Mouse (Mus musculus) limb, embryonic 13.5 days (tissue): ENCODE results near the gene Bahcc1. TPM values are rescaled to one million over a fixed set of nuclear protein-coding genes. Genes with fewer than 3 reads are reported as not detected.
A peak's percentile ranks its signal among the peaks of the same experiment; 100 is the strongest.

Source experiments
- ATAC-seq: fragments of 200-750 bp; cut with Nextera tagmentation; 2 replicates; pipeline ENCODE4 v1.8.0; 2017; ENCODE audit warnings: low read depth, moderate number of reproducible peaks, moderate TSS enrichment; ENCODE audit not compliant: low FRiP score
- H3K27ac ChIP-seq: fragments of 300-500 bp; sonication (generic); 2 replicates; pipeline ENCODE4 v1.5.1; 2015; ENCODE audit warnings: inconsistent platforms, mild to moderate bottlenecking, moderate library complexity
- H3K27me3 ChIP-seq: fragments of 300-500 bp; sonication (generic); 2 replicates; pipeline ENCODE4 v1.6.1; 2015; ENCODE audit warnings: mild to moderate bottlenecking, inconsistent platforms
- H3K36me3 ChIP-seq: fragments of 300-500 bp; sonication (generic); 2 replicates; pipeline ENCODE4 v1.6.1; 2015; ENCODE audit warnings: inconsistent platforms, mild to moderate bottlenecking, moderate library complexity
- H3K4me1 ChIP-seq: fragments of 300-500 bp; sonication (generic); 2 replicates; pipeline ENCODE4 v1.6.1; 2015; ENCODE audit warnings: inconsistent platforms
- H3K4me2 ChIP-seq: fragments of 300-500 bp; sonication (generic); replicated peaks from 2 replicates; pipeline ENCODE4 v1.6.1; 2015; ENCODE audit warnings: inconsistent platforms, mild to moderate bottlenecking, moderate library complexity
- H3K4me3 ChIP-seq: fragments of 300-500 bp; sonication (generic); 2 replicates; pipeline ENCODE4 v1.5.1; 2015; ENCODE audit warnings: moderate library complexity, mild to moderate bottlenecking, inconsistent platforms
- H3K9ac ChIP-seq: fragments of 300-500 bp; sonication (generic); 2 replicates; pipeline ENCODE4 v1.6.1; 2015; ENCODE audit warnings: mild to moderate bottlenecking, inconsistent platforms
- H3K9me3 ChIP-seq: fragments of 300-500 bp; sonication (generic); 2 replicates; pipeline ENCODE4 v1.6.1; 2016; ENCODE audit warnings: inconsistent platforms
- WGBS: fragments of 180-500 bp; shearing (Covaris S2); methylation state at CpG from one replicate; pipeline ENCODE4 v1.1.7; 2015; 5-methylcytosine and 5-hydroxymethylcytosine counted together
- polyA plus RNA-seq: library from polyadenylated mRNA; unstranded; fragments of >200 nt; fragmentation: Nextera tagmentation; extraction: Ambion mirVana; gene quantifications from 2 replicates; pipeline ENCODE4 v1.2.1, GENCODE M21; 2015

Bahcc1 gene
- polyA plus RNA-seq, 1 experiment from 2014 or later, result 12.7 TPM

DNA sequence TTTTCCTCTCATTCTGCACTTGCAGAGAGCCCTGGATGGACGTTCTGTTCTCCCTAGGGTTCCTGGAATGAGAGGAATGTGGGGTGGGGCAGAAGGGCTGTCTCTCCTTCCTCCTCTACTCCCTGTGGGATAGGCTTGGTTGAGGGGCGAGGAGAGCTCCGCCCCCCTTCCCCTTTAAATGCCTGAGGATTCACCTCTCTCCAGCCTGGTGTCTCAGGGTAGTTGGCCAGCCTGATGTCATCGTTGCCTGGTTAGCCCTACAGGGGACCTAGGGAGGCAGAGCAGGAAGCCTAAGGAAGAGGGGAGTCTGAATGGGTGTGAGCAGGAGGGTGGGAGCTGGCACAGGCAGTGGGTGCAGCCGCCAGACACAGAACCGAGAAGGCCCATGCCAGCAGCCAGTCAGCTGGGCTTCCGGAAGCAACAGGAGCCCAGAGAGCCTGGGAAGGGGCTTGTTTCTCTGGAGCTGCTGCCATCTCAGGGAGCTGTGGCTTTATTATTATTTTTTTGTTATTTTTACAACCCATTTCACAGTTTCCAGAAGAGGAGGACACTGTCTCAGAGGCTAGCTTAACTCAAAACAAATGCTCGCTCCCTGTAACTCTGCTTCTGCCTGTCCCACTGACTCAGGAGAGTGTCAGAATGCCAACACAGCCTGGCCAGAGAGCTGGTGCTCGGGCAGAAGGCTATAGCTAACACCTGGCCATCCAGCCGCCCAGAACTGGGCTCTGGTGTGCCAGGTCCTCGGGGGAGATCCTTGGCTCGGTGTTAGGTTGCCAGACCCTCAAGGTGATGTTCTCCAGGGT lies 20.3 kb downstream of the Bahcc1 start:
- 0 out of 2 replicates have a peak, but pooled peaks cover 2% of the 10 kb centered on the region for H3K27me3 ChIP-seq
- no peak for ATAC-seq
- H3K4me2 ChIP-seq, result peak overlapping the region; percentile 27
- no peaks in the 10 kb centered on the region; the same call in none of the 2 replicates for H3K36me3 ChIP-seq
- WGBS, result 47% methylated on average over 12 of the region's 12 CpGs
- H3K27ac ChIP-seq, result peak overlapping the region; percentile 58; the same call in 1 of the 2 replicates
- H3K9ac ChIP-seq, result peak overlapping the region; percentile 25; the same call in 1 of the 2 replicates
- H3K4me3 ChIP-seq, result 0 out of 2 replicates have a peak overlapping the region, but pooled peaks have one; percentile 1
- H3K9me3 ChIP-seq, result no peaks in the 10 kb centered on the region
- H3K4me1 ChIP-seq, result peaks cover 91% of the 10 kb centered on the region

DNA sequence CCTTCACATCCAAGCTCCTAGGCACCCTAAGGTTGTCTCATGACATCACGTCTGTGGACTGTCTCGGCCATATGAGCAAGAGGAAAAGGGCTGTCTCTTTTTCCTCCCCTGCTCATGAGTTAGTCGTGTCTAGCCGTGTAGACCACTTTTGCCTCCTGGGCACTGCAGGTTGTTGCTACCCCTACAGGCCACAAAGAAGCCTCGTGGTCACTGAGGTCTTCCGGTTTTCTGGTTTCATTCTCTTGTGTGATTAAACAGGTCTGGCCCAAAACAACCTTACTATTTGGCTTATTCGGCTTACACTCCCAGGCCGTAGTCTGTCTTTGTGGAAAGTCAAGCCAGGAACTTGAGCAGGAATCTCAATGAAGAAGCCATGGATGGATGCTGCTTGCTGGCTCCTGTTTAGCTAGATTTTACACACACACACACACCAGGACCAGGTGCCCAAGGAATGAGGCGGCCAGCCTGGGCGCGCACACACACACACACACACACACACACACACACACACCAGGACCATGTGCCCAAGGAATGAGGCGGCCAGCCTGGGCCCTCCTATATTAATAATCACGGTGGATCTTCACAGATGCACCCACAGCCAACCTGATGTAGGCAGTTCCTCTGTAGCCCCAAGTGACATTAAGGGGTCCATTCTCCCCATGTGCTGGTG lies 21.0 kb downstream of the Bahcc1 start:
- peaks cover 93% of the 10 kb centered on the region for H3K4me1 ChIP-seq
- no peak overlapping the region for H3K4me2 ChIP-seq
- H3K9ac ChIP-seq, result 0 out of 2 replicates have a peak overlapping the region, but pooled peaks have one; percentile 25
- no peak overlapping the region for H3K27ac ChIP-seq
- ATAC-seq, result no peak
- H3K9me3 ChIP-seq, result no peaks in the 10 kb centered on the region
- 0 out of 2 replicates have a peak, but pooled peaks cover 2% of the 10 kb centered on the region for H3K27me3 ChIP-seq
- WGBS, result 79% methylated on average over 13 of the region's 13 CpGs
- H3K4me3 ChIP-seq, result no peak overlapping the region
- no peaks in the 10 kb centered on the region; the same call in none of the 2 replicates for H3K36me3 ChIP-seq

DNA sequence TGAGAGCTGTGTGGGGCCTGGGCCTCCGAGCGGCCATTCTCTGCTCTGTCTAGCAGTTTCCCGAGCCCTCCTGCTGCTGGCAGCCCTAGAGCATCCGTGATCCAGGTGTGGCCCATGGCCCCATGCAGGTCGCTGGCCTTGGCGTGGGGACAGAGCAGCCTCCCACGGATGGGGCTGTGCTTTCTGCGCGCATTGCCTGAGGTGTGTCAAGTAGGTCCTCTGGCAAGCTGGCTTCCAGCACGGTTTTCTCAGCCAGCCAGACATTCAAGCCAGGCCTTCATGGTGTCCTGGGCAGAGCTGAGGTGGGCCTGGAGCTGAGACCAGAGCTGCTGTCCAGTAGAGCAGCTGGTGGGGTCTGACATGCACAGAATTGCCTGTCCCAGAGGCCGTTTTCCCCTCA lies 21.7 kb downstream of the Bahcc1 start:
- Histone ChIP-seq H3K4me1 (peaks cover 96% of the 10 kb centered on the region), H3K4me2 (no peak overlapping the region), H3K27me3 (0 out of 2 replicates have a peak, but pooled peaks cover 2% of the 10 kb centered on the region), H3K36me3 (no peaks in the 10 kb centered on the region; the same call in none of the 2 replicates), H3K9me3 (no peaks in the 10 kb centered on the region), H3K4me3 (no peak overlapping the region), H3K27ac (peak overlapping the region; percentile 22; the same call in 1 of the 2 replicates), H3K9ac (no peak overlapping the region)
- WGBS, result 60% methylated on average over 11 of the region's 11 CpGs
- ATAC-seq, result no peak

DNA sequence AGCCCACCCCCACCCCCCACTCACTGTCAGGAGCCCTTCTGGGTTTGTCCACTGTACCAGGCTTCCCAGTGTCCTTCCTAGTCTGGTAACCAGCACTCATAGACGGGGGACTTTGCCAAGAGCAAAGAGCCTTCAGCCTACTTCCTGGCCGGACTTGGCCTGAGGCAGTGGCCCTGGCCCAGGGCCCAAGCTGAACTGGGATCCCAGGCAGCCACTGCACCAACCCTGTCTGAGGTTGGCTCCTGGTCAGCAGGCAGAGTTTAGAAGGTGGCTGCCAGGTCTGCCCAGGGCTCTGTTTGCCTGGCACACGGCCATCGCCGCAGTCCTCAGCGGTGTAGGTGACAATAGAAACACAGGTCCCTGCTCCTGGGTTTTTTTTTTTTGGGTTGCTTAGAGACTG lies 22.3 kb downstream of the Bahcc1 start:
- Histone ChIP-seq H3K9me3 (no peaks in the 10 kb centered on the region), H3K4me3 (no peak overlapping the region), H3K27ac (peak overlapping the region; percentile 22; the same call in 1 of the 2 replicates), H3K9ac (no peak overlapping the region), H3K4me2 (no peak overlapping the region), H3K4me1 (peaks cover 100% of the 10 kb centered on the region), H3K27me3 (0 out of 2 replicates have a peak, but pooled peaks cover 4% of the 10 kb centered on the region), H3K36me3 (no peaks in the 10 kb centered on the region; the same call in none of the 2 replicates)
- no peak for ATAC-seq
- WGBS, result 59% methylated on average over 6 of the region's 6 CpGs

DNA sequence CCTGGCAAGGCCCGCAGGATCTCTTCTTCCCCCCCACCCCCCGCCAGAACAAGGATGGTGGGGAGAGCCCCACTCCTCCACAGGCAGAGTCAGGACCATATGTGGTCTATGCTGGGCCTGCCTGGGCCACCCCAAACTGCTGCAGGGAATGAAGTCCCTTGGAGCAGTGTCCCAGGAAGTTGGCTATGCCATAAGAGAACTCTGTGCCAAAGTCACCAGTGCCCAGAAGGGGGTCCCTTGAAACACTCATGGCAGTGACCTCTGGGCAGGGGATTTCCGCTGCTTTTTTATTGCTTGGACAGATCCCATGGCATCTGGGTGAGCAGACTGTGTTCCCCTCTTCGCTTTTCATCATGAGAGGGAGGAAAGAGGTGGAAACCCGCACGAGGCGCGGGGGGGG lies 22.8 kb downstream of the Bahcc1 start:
- H3K4me1 ChIP-seq, result peaks cover 100% of the 10 kb centered on the region
- no peaks in the 10 kb centered on the region; the same call in none of the 2 replicates for H3K36me3 ChIP-seq
- H3K4me3 ChIP-seq, result no peak overlapping the region
- no peak for ATAC-seq
- no peaks in the 10 kb centered on the region for H3K9me3 ChIP-seq
- H3K9ac ChIP-seq, result 0 out of 2 replicates have a peak overlapping the region, but pooled peaks have one; percentile 31
- WGBS, result 56% methylated on average over 8 of the region's 8 CpGs
- H3K27ac ChIP-seq, result no peak overlapping the region
- peaks cover 8% of the 10 kb centered on the region; the same call in 1 of the 2 replicates for H3K27me3 ChIP-seq
- H3K4me2 ChIP-seq, result no peak overlapping the region

DNA sequence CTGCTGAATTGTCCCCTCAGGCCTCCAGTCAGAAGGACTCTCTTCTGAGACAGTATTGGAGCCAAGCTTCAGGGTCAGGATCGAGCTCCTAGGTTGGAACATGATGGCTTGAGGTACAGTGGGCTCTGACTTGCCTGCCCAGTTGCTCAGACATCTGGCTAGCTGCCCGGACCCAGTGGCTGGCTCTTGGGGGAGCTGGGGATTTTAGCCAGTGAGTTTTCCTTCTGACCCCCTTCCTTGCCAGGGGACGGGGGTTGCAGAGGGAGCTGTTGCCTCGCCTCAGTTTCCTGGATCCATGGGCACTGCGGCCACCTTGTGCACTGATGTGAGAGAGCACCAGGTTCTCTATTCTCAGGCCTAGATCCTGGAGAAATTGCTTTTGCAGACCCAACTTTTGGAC lies 23.4 kb downstream of the Bahcc1 start:
- no peaks in the 10 kb centered on the region for H3K9me3 ChIP-seq
- peaks cover 100% of the 10 kb centered on the region for H3K4me1 ChIP-seq
- no peak overlapping the region for H3K27ac ChIP-seq
- H3K4me2 ChIP-seq, result no peak overlapping the region
- 58% methylated on average over 5 of the region's 5 CpGs for WGBS
- peak overlapping the region; percentile 31; the same call in 1 of the 2 replicates for H3K9ac ChIP-seq
- H3K4me3 ChIP-seq, result no peak overlapping the region
- peaks cover 9% of the 10 kb centered on the region; the same call in 1 of the 2 replicates for H3K27me3 ChIP-seq
- no peak for ATAC-seq
- H3K36me3 ChIP-seq, result no peaks in the 10 kb centered on the region; the same call in none of the 2 replicates

DNA sequence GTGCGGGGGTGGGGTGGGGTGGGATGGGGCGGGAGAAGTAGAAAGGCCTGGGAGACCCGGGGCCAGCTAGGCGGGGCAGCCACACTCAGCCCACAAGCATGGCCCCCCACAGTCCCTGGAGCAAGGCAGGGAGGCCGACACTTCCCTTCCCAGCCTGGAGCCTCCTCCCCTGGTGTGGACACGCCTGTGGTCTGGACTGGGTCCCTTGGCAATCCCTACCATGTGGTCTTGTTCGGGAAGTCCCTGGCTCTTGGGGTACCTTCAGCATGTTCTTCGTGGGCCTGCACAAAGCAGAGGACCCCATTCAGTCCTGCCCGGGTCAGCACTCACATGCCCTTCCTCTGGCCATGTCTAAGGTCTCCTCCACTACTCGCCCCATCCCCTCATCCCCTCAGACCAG lies 23.8 kb downstream of the Bahcc1 start:
- peaks cover 100% of the 10 kb centered on the region for H3K4me1 ChIP-seq
- no peak overlapping the region for H3K9ac ChIP-seq
- no peaks in the 10 kb centered on the region; the same call in none of the 2 replicates for H3K36me3 ChIP-seq
- no peak for ATAC-seq
- H3K27ac ChIP-seq, result no peak overlapping the region
- H3K4me3 ChIP-seq, result no peak overlapping the region
- no peaks in the 10 kb centered on the region for H3K9me3 ChIP-seq
- WGBS, result 60% methylated on average over 10 of the region's 10 CpGs
- no peak overlapping the region for H3K4me2 ChIP-seq
- H3K27me3 ChIP-seq, result peaks cover 9% of the 10 kb centered on the region; the same call in 1 of the 2 replicates

DNA sequence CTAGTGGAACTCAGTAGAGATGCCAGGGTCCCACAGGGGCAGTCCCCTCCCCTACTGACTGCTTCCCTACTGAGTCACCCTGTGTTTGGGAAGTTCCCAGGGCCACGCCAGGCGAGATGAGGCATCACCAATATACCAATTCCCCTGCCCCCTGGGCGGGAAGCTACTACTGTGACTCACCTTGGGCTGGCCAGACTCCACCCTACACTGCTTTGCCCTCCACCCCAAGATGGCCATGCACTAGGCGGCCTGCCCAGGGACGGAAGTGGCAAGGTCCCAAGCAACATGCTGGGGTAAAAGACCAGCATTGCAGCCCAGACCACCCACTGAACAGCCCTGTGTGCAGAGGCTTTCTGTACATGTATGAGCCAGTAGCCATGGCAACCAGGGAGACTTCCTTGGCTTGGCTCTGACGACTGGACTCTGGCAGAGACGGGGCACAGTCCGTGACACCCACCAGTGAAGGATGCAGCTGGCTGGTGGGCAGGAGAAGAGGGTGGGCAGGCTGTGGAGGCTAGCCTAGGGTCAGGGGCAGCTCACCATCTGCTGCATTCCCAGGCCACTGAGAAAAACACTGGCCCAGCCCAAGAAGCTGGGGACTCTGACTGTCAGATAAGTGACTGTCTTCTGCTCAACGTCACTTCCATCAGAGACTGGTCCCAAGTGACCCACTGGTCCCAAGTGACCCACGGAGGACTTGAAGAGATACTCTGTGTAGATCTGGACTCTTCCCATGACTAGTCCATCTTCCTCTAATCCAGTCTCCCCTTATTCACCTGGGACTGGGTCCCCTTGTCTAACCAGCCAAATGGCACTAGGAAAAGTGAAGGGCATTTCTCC lies 24.5 kb downstream of the Bahcc1 start:
- Histone ChIP-seq H3K9ac (no peak overlapping the region), H3K4me2 (no peak overlapping the region)
- 69% methylated on average over 10 of the region's 10 CpGs for WGBS

DNA sequence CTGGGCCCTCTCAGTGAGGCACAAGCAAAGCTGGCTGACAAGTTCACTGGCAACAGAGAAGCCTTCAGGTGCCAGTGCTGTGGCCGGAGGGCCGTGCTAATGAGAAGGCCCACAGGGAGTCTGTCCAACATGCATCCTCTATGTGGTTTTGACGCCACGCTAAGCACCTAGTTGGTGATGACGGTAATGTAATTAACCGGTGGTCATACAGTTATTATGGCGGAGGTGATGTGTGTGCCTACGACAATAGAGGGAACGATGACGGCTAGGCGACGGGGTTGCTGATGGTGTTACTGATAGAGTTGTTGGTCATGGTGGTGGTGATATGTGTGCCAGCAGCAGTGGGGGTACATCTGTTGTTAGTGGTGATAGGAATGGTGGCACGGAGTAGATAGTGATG lies 25.2 kb downstream of the Bahcc1 start:
- H3K27me3 ChIP-seq, result peaks cover 9% of the 10 kb centered on the region; the same call in 1 of the 2 replicates
- no peaks in the 10 kb centered on the region; the same call in 1 of the 2 replicates for H3K36me3 ChIP-seq
- no peak for ATAC-seq
- no peak overlapping the region for H3K4me2 ChIP-seq
- H3K4me3 ChIP-seq, result no peak overlapping the region
- H3K9ac ChIP-seq, result no peak overlapping the region
- peaks cover 100% of the 10 kb centered on the region for H3K4me1 ChIP-seq
- no peak overlapping the region for H3K27ac ChIP-seq
- no peaks in the 10 kb centered on the region for H3K9me3 ChIP-seq
- 96% methylated on average over 13 of the region's 13 CpGs for WGBS

More for the DNA sequence above, 24.5 kb downstream of the Bahcc1 start:
- peaks cover 9% of the 10 kb centered on the region; the same call in 1 of the 2 replicates for H3K27me3 ChIP-seq
- no peak overlapping the region for H3K4me3 ChIP-seq
- H3K4me1 ChIP-seq, result peaks cover 100% of the 10 kb centered on the region
- H3K9me3 ChIP-seq, result no peaks in the 10 kb centered on the region
- no peak for ATAC-seq
- H3K36me3 ChIP-seq, result no peaks in the 10 kb centered on the region; the same call in 1 of the 2 replicates
- H3K27ac ChIP-seq, result no peak overlapping the region

DNA sequence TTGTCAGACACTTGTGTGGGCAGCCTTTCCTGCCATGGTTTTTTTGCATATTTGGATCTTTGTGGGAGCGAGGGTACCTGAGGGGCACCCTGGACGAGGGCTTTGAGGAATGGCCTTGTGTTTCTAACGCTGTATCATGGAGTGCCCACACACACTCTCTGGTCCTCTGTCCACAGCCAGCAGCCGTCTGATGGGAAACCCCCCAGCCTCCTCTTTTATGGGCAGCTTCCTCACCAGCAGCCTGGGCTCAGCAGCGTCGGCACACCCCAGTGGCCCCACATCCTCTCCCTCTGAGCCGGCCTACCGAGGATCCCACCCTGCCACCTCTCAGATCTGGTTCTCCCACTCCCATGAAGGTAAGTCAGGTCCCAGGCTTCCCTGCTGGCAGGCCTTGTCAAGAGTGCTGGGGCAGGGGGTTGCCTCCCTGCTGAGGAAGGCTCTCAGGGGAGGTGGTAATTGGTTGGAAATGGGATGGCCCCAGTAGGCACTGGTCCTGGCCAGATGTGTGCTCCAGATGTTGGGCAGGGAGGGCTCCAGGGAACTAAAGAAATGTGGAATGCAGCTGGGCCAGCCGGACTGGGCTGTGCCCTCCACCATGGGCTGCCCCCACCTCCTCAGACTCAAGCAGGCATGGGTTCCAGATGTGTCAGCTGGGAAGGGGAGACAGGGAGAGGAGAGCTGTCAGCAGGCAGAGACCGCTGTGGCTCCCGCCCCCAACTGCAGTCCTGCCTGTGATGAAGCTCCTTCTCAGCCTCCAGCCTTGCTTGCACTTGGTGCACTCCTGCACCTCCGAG lies 26.3 kb downstream of the Bahcc1 start:
- peak; percentile 20; the same call in 1 of the 2 replicates for ATAC-seq
- H3K4me2 ChIP-seq, result peak overlapping the region; percentile 34
- WGBS, result 18% methylated on average over 12 of the region's 12 CpGs
- H3K27ac ChIP-seq, result peak overlapping the region; percentile 48; the same call in 1 of the 2 replicates
- H3K9me3 ChIP-seq, result no peaks in the 10 kb centered on the region
- peaks cover 100% of the 10 kb centered on the region for H3K4me1 ChIP-seq
- H3K9ac ChIP-seq, result 0 out of 2 replicates have a peak overlapping the region, but pooled peaks have one; percentile 8
- H3K4me3 ChIP-seq, result no peak overlapping the region
- H3K36me3 ChIP-seq, result no peaks in the 10 kb centered on the region; the same call in 1 of the 2 replicates
- H3K27me3 ChIP-seq, result peaks cover 11% of the 10 kb centered on the region; the same call in 1 of the 2 replicates
